Mouse (Mus musculus): ENCODE measurements around the gene Pde1c.

DNA sequence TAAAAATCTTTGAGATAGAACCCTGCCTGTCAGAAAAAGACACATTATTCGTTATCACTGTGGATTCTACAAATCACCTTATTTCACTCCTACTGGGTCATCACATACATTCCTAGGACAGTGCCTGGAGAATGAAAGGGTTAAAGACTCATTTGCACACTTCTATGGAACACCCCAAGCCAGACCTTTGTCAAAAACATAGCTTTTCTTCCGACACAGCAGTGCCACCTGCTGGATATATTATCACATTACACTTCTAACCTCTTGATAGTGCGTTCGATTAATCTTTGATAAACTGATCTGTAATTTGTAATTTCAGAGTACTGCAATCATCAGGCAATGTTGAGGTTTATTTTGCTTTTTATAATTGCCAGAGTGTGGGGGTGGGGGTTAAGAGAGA, 519.8 kb downstream of the Pde1c start:
- TF ChIP-seq ZC3H11A (IDR thresholded peaks at IDR 0.05; ENCODE audit: borderline replicate concordance, low read depth, low read length) = no peak
- no peak for TF ChIP-seq HCFC1 (IDR thresholded peaks at IDR 0.05; ENCODE audit: borderline replicate concordance, insufficient read depth, low read length)
- TF ChIP-seq CHD2 (IDR thresholded peaks at IDR 0.05; ENCODE audit: low read depth, low read length) = no peak

Data from ES-E14 (cell line).